Mouse (Mus musculus) midbrain, embryonic 12.5 days (tissue): ENCODE data around the gene Adk. TPM values are rescaled to one million over a fixed set of nuclear protein-coding genes. Genes with fewer than 3 reads are reported as not detected.

Source experiments
- ATAC-seq: fragments of 200-750 bp; cut with Nextera tagmentation; 2 replicates; pipeline ENCODE4 v1.8.0; 2017; ENCODE audit warnings: low read depth, moderate TSS enrichment, moderate library complexity; ENCODE audit not compliant: low FRiP score
- H3K27ac ChIP-seq: fragments of 300-500 bp; sonication (generic); replicated peaks from 2 replicates; pipeline ENCODE4 v1.5.1; 2016; ENCODE audit warnings: mild to moderate bottlenecking
- H3K27me3 ChIP-seq: fragments of 300-500 bp; sonication (generic); 2 replicates; pipeline ENCODE4 v1.6.1; 2016; ENCODE audit warnings: mild to moderate bottlenecking
- H3K36me3 ChIP-seq: fragments of 300-500 bp; sonication (generic); 2 replicates; pipeline ENCODE4 v1.6.1; 2016
- H3K4me1 ChIP-seq: fragments of 300-500 bp; sonication (generic); 2 replicates; pipeline ENCODE4 v1.6.1; 2016
- H3K4me2 ChIP-seq: fragments of 300-500 bp; sonication (generic); replicated peaks from 2 replicates; pipeline ENCODE4 v1.6.1; 2016; ENCODE audit warnings: mild to moderate bottlenecking, moderate library complexity
- H3K4me3 ChIP-seq: fragments of 300-500 bp; sonication (generic); 2 replicates; pipeline ENCODE4 v1.5.1; 2016; ENCODE audit warnings: mild to moderate bottlenecking
- H3K9ac ChIP-seq: fragments of 300-500 bp; sonication (generic); replicated peaks from 2 replicates; pipeline ENCODE4 v1.6.1; 2016; ENCODE audit warnings: mild to moderate bottlenecking, moderate library complexity
- H3K9me3 ChIP-seq: fragments of 300-500 bp; sonication (generic); 2 replicates; pipeline ENCODE4 v1.6.1; 2016; ENCODE audit warnings: mild to moderate bottlenecking
- WGBS: fragments of 180-500 bp; shearing (Covaris S2); methylation state at CpG from one replicate; pipeline ENCODE4 v1.1.7; 2016; 5-methylcytosine and 5-hydroxymethylcytosine counted together
- polyA plus RNA-seq: library from polyadenylated mRNA; unstranded; fragments of >200 nt; fragmentation: Nextera tagmentation; extraction: Ambion mirVana; gene quantifications from 2 replicates; pipeline ENCODE4 v1.2.1, GENCODE M21; 2016

The Adk gene
- polyA plus RNA-seq, 1 experiment from 2014 or later = 84.3 TPM

DNA sequence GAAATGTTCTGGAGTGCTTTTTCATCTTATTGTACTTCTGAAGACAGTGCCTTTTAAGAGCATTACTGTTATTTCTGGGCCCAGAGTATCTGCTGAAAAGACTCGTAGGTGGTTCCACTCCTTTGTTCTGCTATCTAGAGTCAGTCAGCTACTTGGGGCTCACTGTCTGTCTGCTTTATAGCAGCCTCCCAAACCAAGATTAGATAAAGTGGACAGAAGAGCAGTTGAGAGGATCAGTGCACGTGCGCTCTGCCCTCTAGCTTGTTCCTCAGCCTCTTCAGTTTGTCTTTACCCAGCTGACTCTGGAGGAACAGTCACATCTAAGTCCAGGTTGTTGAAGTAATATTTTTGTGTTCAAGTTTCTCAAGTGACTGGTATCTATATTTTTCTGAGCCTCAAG, 21.6 kb downstream of the Adk start:
- Histone ChIP-seq H3K27me3 (peaks cover 6% of the 10 kb centered on the region; the same call in 1 of the 2 replicates), H3K9ac (no peak overlapping the region), H3K36me3 (no peaks in the 10 kb centered on the region), H3K4me3 (no peak overlapping the region), H3K27ac (no peak overlapping the region), H3K4me2 (no peak overlapping the region), H3K4me1 (peaks cover 5% of the 10 kb centered on the region), H3K9me3 (no peaks in the 10 kb centered on the region)
- ATAC-seq = no peak
- 71% methylated on average over 3 of the region's 3 CpGs for WGBS

- H3K27me3 ChIP-seq = peaks cover 6% of the 10 kb centered on the region; the same call in 1 of the 2 replicates
- peaks cover 5% of the 10 kb centered on the region for H3K4me1 ChIP-seq
- 70% methylated on average over 11 of the region's 11 CpGs for WGBS
- no peak overlapping the region for H3K9ac ChIP-seq
- ATAC-seq = no peak
- no peak overlapping the region for H3K4me3 ChIP-seq
- H3K4me2 ChIP-seq = no peak overlapping the region
- no peaks in the 10 kb centered on the region for H3K9me3 ChIP-seq
- H3K27ac ChIP-seq = no peak overlapping the region
- no peaks in the 10 kb centered on the region for H3K36me3 ChIP-seq
Measured at GRCm38 (mm10) chr14:21074398-21075320, 22.3 kb downstream of the Adk start.

DNA sequence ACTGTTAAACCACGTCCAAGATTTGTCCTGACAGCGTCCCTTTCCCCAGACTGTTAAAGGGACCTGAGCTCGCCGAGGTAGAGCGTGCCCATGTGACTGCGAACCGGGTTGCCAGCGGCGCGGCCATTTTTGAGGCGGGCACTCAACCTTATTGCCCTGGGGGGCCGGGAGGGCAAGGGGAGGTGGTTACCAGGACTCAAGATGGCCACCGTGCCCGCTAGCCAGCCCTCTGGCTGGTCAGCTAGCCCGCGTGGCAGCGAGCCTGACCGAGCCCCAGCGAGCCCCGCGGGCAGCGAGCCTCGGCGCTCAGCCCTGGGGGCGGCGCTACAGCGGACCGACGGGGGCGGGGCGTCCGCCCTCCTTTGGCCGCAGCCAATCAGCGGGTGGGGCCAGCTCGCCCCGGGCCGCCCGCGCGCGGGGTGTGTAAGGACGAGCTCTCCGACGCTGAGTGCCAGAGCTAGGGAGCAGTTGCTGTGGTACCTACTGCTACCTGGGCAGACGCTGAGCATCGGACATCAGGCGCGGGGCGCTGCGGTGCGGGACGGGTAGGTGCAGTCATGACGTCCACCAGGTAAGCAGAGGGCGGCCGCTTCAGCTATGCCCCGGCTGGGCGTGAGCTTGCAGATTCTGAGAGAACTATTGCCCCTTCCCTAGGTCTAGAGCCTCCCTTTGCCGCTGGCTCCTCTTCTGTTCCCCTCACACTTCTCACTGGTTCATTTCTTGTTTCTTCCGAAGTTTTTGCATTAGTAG, 23.6 kb downstream of the Adk start:
- Histone ChIP-seq H3K4me1 (peaks cover 5% of the 10 kb centered on the region), H3K9ac (peak overlapping the region; percentile 66), H3K9me3 (no peaks in the 10 kb centered on the region), H3K4me2 (peak overlapping the region; percentile 80), H3K27ac (peak overlapping the region; percentile 42; the same call in 1 of the 2 replicates), H3K4me3 (peak overlapping the region; percentile 66), H3K36me3 (no peaks in the 10 kb centered on the region), H3K27me3 (peaks cover 6% of the 10 kb centered on the region; the same call in 1 of the 2 replicates)
- peak; percentile 98 for ATAC-seq
- WGBS = under 1% methylated on average over 59 of the region's 59 CpGs

- Histone ChIP-seq H3K4me2 (peak overlapping the region; percentile 80), H3K36me3 (no peaks in the 10 kb centered on the region), H3K4me1 (peaks cover 5% of the 10 kb centered on the region), H3K27me3 (peaks cover 6% of the 10 kb centered on the region; the same call in 1 of the 2 replicates), H3K9ac (peak overlapping the region; percentile 66), H3K9me3 (no peaks in the 10 kb centered on the region), H3K4me3 (peak overlapping the region; percentile 66), H3K27ac (no peak overlapping the region)
- 52% methylated on average over 7 of the region's 7 CpGs for WGBS
- ATAC-seq = peak; percentile 48; the same call in 1 of the 2 replicates
Measured at GRCm38 (mm10) chr14:21076501-21077194, 24.3 kb downstream of the Adk start.

DNA sequence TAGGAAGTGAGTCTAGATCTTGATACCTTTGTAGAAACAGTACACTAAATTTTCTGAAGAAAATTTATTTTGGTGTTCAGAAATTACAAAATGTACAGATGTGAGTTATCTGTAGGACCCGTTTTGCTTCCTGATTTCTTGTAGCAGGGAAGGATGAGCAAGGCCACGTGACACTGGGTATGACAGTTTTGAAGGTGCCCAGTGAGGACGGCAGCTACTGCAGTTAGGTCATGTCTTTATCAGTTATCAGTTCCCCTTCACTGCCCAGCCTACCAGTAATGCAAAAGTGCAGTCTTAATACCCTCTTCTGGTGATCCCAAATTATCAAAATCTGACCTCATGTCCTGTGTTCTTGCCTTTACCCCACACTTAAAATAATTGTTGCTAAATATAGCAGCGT, 25.6 kb downstream of the Adk start:
- H3K4me3 ChIP-seq = no peak overlapping the region
- H3K27me3 ChIP-seq = peaks cover 6% of the 10 kb centered on the region; the same call in 1 of the 2 replicates
- H3K4me1 ChIP-seq = peaks cover 5% of the 10 kb centered on the region
- no peaks in the 10 kb centered on the region for H3K9me3 ChIP-seq
- WGBS = 91% methylated on average over 4 of the region's 4 CpGs
- no peak overlapping the region for H3K9ac ChIP-seq
- no peak for ATAC-seq
- H3K4me2 ChIP-seq = no peak overlapping the region
- no peak overlapping the region for H3K27ac ChIP-seq
- H3K36me3 ChIP-seq = no peaks in the 10 kb centered on the region

- H3K4me1 ChIP-seq = peaks cover 5% of the 10 kb centered on the region
- H3K9ac ChIP-seq = no peak overlapping the region
- no peaks in the 10 kb centered on the region for H3K9me3 ChIP-seq
- H3K36me3 ChIP-seq = no peaks in the 10 kb centered on the region
- no peak overlapping the region for H3K27ac ChIP-seq
- ATAC-seq = no peak
- peaks cover 6% of the 10 kb centered on the region; the same call in 1 of the 2 replicates for H3K27me3 ChIP-seq
- H3K4me3 ChIP-seq = no peak overlapping the region
- no peak overlapping the region for H3K4me2 ChIP-seq
Measured at GRCm38 (mm10) chr14:21078511-21078910, 26.1 kb downstream of the Adk start.

DNA sequence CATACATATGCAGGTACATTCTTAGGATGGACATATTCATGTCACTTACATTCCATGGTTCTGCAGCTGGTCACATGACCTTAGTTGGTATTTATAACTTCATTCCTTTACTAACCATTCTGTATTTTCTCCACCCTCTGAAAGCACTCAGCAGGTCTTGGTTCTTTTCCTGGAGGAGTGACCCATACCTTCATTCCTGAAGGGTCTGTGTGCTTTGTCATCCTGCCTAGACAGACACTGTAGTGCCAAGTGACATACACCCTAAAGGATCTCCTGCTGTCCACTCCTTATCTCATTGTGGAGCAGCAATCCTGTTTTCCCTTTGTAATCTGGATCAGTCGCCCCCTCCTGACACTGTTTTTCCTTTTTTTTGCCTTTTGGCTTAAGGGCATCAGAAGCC, 30.4 kb downstream of the Adk start:
- ATAC-seq = no peak
- no peak overlapping the region for H3K4me3 ChIP-seq
- H3K9me3 ChIP-seq = no peaks in the 10 kb centered on the region
- no peak overlapping the region for H3K4me2 ChIP-seq
- H3K4me1 ChIP-seq = no peaks in the 10 kb centered on the region; the same call in 1 of the 2 replicates
- no peaks in the 10 kb centered on the region for H3K36me3 ChIP-seq
- 73% methylated on average over 1 of the region's 1 CpGs for WGBS
- no peaks in the 10 kb centered on the region for H3K27me3 ChIP-seq
- no peak overlapping the region for H3K9ac ChIP-seq
- no peak overlapping the region for H3K27ac ChIP-seq

- no peak for ATAC-seq
- 89% methylated on average over 5 of the region's 5 CpGs for WGBS
- Histone ChIP-seq H3K36me3 (no peaks in the 10 kb centered on the region), H3K9ac (no peak overlapping the region), H3K4me1 (no peaks in the 10 kb centered on the region; the same call in 1 of the 2 replicates), H3K27me3 (no peaks in the 10 kb centered on the region), H3K4me2 (no peak overlapping the region), H3K27ac (no peak overlapping the region), H3K9me3 (no peaks in the 10 kb centered on the region), H3K4me3 (no peak overlapping the region)
Measured at GRCm38 (mm10) chr14:21085666-21086065, 33.3 kb downstream of the Adk start.

GRCm38 (mm10) chr14:21086106-21086505, 33.7 kb downstream of the Adk start:
- no peaks in the 10 kb centered on the region for H3K36me3 ChIP-seq
- H3K27ac ChIP-seq = no peak overlapping the region
- no peaks in the 10 kb centered on the region for H3K27me3 ChIP-seq
- no peak overlapping the region for H3K4me3 ChIP-seq
- no peak for ATAC-seq
- WGBS = 76% methylated on average over 2 of the region's 2 CpGs
- H3K9me3 ChIP-seq = no peaks in the 10 kb centered on the region
- H3K4me2 ChIP-seq = no peak overlapping the region
- H3K4me1 ChIP-seq = no peaks in the 10 kb centered on the region; the same call in 1 of the 2 replicates
- no peak overlapping the region for H3K9ac ChIP-seq

- H3K4me3 ChIP-seq = no peak overlapping the region
- H3K27ac ChIP-seq = no peak overlapping the region
- ATAC-seq = no peak
- H3K27me3 ChIP-seq = no peaks in the 10 kb centered on the region
- 55% methylated on average over 7 of the region's 7 CpGs for WGBS
- no peak overlapping the region for H3K9ac ChIP-seq
- no peaks in the 10 kb centered on the region for H3K9me3 ChIP-seq
- no peak overlapping the region for H3K4me2 ChIP-seq
- H3K4me1 ChIP-seq = no peaks in the 10 kb centered on the region; the same call in 1 of the 2 replicates
- no peaks in the 10 kb centered on the region for H3K36me3 ChIP-seq
Measured at GRCm38 (mm10) chr14:21086827-21087351, 34.5 kb downstream of the Adk start.

GRCm38 (mm10) chr14:21087390-21088060, 35.2 kb downstream of the Adk start:
- no peak overlapping the region for H3K27ac ChIP-seq
- H3K4me2 ChIP-seq = no peak overlapping the region
- H3K9me3 ChIP-seq = no peaks in the 10 kb centered on the region
- H3K36me3 ChIP-seq = no peaks in the 10 kb centered on the region
- H3K4me1 ChIP-seq = no peaks in the 10 kb centered on the region
- no peak overlapping the region for H3K4me3 ChIP-seq
- no peak for ATAC-seq
- no peaks in the 10 kb centered on the region for H3K27me3 ChIP-seq
- 66% methylated on average over 4 of the region's 4 CpGs for WGBS
- no peak overlapping the region for H3K9ac ChIP-seq
